Mouse (Mus musculus) kidney, embryonic 16.5 days (tissue): ENCODE data around the gene Elmo3. TPM values are rescaled to one million over a fixed set of nuclear protein-coding genes. Genes with fewer than 3 reads are reported as not detected.

ENCODE experiments used
- ATAC-seq: fragments of 200-750 bp; cut with Nextera tagmentation; 2 replicates; pipeline ENCODE4 v1.8.0; 2017; ENCODE audit warnings: moderate TSS enrichment; ENCODE audit not compliant: low FRiP score, low TSS enrichment
- H3K27ac ChIP-seq: fragments of 300-500 bp; sonication (generic); 2 replicates; pipeline ENCODE4 v1.5.1; 2014; ENCODE audit warnings: low read length
- H3K27me3 ChIP-seq: fragments of 300-500 bp; sonication (generic); 2 replicates; pipeline ENCODE4 v1.6.1; 2014; ENCODE audit warnings: low read length, control low read depth, mixed read lengths; ENCODE audit not compliant: insufficient read depth
- H3K36me3 ChIP-seq: fragments of 300-500 bp; sonication (generic); 2 replicates; pipeline ENCODE4 v1.6.1; 2014; ENCODE audit warnings: low read length, control low read depth, mixed read lengths; ENCODE audit not compliant: insufficient read depth
- H3K4me1 ChIP-seq: fragments of 300-500 bp; sonication (generic); 2 replicates; pipeline ENCODE4 v1.6.1; 2014; ENCODE audit warnings: low read length, control low read depth, mixed read lengths; ENCODE audit not compliant: insufficient read depth
- H3K4me2 ChIP-seq: fragments of 300-500 bp; sonication (generic); replicated peaks from 2 replicates; pipeline ENCODE4 v1.6.1; 2014; ENCODE audit warnings: low read depth, low read length
- H3K4me3 ChIP-seq: fragments of 300-500 bp; sonication (generic); 2 replicates; pipeline ENCODE4 v1.5.1; 2014; ENCODE audit warnings: mild to moderate bottlenecking, low read length
- H3K9ac ChIP-seq: fragments of 300-500 bp; sonication (generic); replicated peaks from 2 replicates; pipeline ENCODE4 v1.6.1; 2014; ENCODE audit warnings: low read length
- H3K9me3 ChIP-seq: fragments of 300-500 bp; sonication (generic); 2 replicates; pipeline ENCODE4 v1.6.1; 2016; ENCODE audit warnings: low read length, control low read depth
- WGBS: fragments of 180-500 bp; shearing (Covaris S2); extraction: QIAGEN DNeasy Blood & Tissue Kit; methylation state at CpG from one replicate; pipeline ENCODE4 v1.1.7; 2014; 5-methylcytosine and 5-hydroxymethylcytosine counted together
- polyA plus RNA-seq: library from polyadenylated mRNA; unstranded; fragments of >200 nt; fragmentation: Nextera tagmentation; extraction: Ambion mirVana; gene quantifications from 2 replicates; pipeline ENCODE4 v1.2.1, GENCODE M21; 2015

Elmo3 gene
- polyA plus RNA-seq, 1 experiment from 2014 or later = 13.9 TPM

DNA sequence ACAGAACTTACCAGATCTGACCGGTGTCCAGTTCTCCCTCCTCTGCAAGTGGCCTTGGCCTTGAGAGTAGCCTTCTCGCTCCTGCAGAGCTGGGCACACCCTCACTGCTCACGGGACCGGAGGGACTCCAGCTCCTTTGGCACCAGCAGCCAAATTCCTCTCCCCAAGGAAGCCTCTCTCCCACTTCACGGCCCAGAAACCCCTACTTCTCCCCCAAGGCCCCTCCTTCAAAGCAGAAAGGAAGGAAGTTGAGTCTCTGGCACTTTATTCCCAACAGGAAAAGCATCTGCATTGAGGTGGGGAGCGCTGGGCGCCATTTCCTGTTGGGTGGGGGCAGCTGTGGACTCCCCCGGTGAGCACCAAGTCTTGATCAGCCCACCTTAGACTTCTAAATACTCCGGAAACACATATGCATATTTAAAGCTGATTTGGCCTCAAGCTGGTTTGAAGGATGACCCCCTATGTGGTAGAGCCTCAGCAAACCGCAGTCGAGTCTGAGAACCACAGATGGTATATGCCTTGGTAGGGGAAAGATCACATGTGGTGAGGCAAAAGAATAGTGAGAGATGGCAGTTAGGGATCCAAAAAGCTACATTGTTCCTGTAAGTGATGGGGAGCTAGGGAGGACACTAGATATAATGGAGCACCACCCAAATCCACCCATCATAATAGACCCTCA, 9.4 kb upstream of the Elmo3 start, which contains the start of gene Exoc3l:
TSS of gene Exoc3l (minus strand) at position 207 of the 679 bp plus-strand sequence.
- Histone ChIP-seq H3K9me3 (no peaks in the 10 kb centered on the region), H3K27ac (peak within 1 kb of the TSS; percentile 66)
- WGBS = 56% methylated on average over 11 of the region's 11 CpGs

DNA sequence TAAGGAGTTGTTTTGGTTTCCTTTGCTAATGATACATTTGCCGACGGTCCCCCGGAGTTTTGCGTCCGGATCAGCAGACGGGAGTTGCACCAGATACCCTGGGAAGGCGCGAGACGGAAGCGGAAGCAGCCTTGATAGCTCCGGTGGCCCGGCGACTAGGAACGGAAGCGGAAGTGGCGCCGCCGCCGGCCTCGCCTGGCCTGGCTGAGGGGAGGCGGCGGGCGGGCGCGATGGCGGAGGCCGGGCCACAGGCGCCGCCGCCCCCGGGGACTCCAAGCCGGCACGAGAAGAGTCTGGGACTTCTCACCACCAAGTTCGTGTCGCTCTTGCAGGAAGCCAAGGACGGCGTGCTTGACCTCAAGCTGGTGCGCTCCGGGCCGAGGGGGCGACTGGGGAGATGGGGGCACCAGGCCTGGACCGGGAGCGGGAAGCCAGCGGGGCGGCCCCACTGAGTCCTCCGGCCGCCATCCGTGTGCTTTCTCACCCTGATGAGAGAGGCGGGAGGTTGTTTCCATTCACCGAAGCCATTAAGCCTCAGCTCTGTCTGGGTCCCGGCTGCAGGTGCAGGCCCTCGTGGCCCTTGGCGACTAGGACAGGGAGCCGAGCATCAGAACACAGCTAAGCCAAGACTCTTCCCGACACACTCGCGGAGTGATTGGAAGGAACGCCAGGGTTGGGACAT, 7.7 kb upstream of the Elmo3 start, which contains the start of gene E2f4:
TSS of gene E2f4 (plus strand) at position 153 of the 682 bp plus-strand sequence.
- Histone ChIP-seq H3K4me2 (peak within 1 kb of the TSS; percentile 97), H3K36me3 (peaks cover 34% of the 10 kb centered on the region), H3K9ac (peak within 1 kb of the TSS; percentile 88), H3K9me3 (no peaks in the 10 kb centered on the region), H3K4me1 (peaks cover 19% of the 10 kb centered on the region), H3K4me3 (peak within 1 kb of the TSS; percentile 97), H3K27ac (peak within 1 kb of the TSS; percentile 66), H3K27me3 (no peaks in the 10 kb centered on the region)
- peak; percentile 89 for ATAC-seq
- under 1% methylated on average over 55 of the region's 58 CpGs for WGBS

More for the DNA sequence above, 9.4 kb upstream of the Elmo3 start, which contains the start of gene Exoc3l:
- Histone ChIP-seq H3K36me3 (peaks cover 18% of the 10 kb centered on the region), H3K9ac (peak within 1 kb of the TSS; percentile 24; the same call in 1 of the 2 replicates), H3K4me1 (peaks cover 19% of the 10 kb centered on the region), H3K4me3 (peak within 1 kb of the TSS; percentile 97), H3K27me3 (no peaks in the 10 kb centered on the region), H3K4me2 (peak within 1 kb of the TSS; percentile 97)
- ATAC-seq = no peak

DNA sequence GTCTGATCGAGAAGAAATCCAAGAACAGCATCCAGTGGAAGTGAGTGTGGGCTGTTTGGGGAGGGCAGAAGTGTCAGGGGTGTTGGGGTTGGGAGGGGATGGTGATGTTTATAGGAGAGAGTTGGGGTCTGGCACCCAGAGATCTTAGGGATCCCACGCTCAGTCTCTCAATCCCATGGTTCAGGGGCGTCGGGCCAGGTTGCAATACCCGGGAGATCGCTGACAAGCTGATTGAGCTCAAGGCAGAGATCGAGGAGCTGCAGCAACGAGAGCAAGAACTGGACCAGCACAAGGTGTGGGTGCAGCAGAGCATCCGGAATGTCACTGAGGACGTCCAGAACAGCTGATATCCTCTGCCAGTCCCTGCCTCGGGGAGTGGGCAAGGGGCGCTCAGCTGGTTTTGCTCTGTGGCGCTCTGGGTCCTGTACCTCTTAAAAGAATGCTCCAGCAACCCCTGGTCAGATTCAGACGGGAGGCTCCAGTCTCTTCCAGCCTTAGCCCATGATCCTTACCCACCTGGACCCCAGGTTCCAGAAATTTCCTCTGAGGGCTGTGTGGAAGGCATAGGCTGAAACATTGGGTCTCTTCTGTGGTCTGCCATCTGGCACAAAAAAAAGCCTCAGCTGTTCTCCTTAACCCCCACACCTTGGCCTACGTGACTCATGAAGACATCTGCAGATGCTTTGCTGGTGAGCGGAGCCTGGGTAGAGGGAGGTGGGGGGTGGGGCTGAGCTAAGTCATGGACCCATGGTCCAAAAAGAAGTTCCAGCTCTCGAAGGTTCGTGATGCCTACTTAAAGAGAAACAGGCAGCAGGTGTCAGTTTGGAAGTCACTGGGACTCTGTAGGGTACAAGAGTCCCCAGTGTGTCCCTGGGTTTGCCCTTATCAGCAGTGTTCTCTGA, 6.8 kb upstream of the Elmo3 start:
- H3K9ac ChIP-seq = peak overlapping the region; percentile 88
- H3K4me3 ChIP-seq = peak overlapping the region; percentile 97
- peaks cover 41% of the 10 kb centered on the region for H3K36me3 ChIP-seq
- H3K4me2 ChIP-seq = peak overlapping the region; percentile 97
- H3K27me3 ChIP-seq = no peaks in the 10 kb centered on the region
- no peak for ATAC-seq
- no peaks in the 10 kb centered on the region for H3K9me3 ChIP-seq
- no peak overlapping the region; the same call in 1 of the 2 replicates for H3K27ac ChIP-seq
- H3K4me1 ChIP-seq = peaks cover 19% of the 10 kb centered on the region
- 52% methylated on average over 18 of the region's 18 CpGs for WGBS

DNA sequence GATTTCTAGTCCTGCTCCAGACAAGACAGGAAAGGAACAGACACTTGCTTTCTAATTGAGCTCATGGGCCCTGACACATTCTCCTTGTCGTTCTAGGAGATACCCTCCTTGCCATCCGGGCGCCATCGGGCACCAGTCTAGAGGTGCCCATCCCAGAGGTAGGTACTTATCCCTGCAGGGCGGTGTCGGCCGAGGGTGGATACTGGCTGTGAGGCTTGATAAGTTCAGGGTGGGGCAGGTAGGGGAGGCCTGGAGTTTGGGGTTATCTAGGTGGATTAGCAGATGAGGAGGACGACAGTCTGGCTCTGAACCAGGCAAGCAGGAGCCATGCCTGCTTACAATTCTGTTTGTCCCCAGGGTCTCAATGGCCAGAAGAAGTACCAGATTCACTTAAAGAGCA, 5.4 kb upstream of the Elmo3 start:
- ATAC-seq = no peak
- 95% methylated on average over 8 of the region's 8 CpGs for WGBS
- Histone ChIP-seq H3K9ac (no peak overlapping the region), H3K27ac (no peak overlapping the region), H3K4me3 (no peak overlapping the region), H3K27me3 (no peaks in the 10 kb centered on the region), H3K4me2 (no peak overlapping the region), H3K4me1 (peaks cover 27% of the 10 kb centered on the region), H3K36me3 (peaks cover 51% of the 10 kb centered on the region), H3K9me3 (no peaks in the 10 kb centered on the region)

DNA sequence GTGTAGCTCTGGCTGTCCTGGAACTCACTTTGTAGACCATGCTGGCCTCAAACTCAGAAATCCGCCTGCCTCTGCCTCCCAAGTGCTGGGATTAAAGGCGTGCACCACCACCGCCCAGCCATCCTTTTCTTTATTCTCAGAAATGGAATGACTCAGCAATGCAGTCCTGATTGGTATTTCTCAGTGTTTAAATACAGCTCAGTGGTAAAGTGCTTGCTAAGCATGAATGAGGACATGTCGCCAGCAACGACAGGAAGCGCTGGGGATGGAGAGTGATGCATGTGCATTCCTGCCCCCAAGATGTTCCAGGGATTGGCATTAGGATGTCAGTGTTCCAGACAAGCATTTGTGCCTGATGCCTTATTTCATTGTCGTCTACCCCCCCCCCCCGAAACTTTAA, 2.0 kb upstream of the Elmo3 start:
- H3K27ac ChIP-seq = no peak overlapping the region
- H3K4me2 ChIP-seq = no peak overlapping the region
- H3K4me3 ChIP-seq = no peak overlapping the region
- no peaks in the 10 kb centered on the region for H3K9me3 ChIP-seq
- WGBS = 86% methylated on average over 8 of the region's 8 CpGs
- no peak overlapping the region for H3K9ac ChIP-seq
- H3K4me1 ChIP-seq = peaks cover 32% of the 10 kb centered on the region
- no peak for ATAC-seq
- no peaks in the 10 kb centered on the region for H3K27me3 ChIP-seq
- peaks cover 71% of the 10 kb centered on the region for H3K36me3 ChIP-seq

DNA sequence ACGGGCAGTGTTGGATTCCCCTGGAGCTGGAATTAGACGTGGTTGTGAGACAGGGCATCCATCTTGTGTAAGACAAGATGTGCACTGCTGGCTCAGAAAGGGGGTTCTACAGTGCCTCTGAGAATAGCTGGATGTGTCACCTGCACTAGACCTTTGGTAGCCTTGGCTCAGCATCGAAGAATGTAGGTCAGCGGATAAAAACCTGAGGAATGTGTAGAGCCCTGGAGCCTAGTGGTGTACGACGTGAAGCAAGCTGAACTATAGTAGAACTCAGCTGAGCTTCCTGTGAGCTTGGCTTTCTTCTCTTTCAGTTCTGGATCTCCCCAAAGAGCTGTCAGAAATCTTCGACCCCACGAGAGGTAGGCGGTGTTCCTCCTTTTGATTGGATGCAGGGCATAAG, 1.5 kb upstream of the Elmo3 start:
- no peak overlapping the region for H3K9ac ChIP-seq
- no peak for ATAC-seq
- no peak overlapping the region for H3K4me2 ChIP-seq
- H3K4me1 ChIP-seq = peaks cover 27% of the 10 kb centered on the region
- H3K4me3 ChIP-seq = no peak overlapping the region
- H3K36me3 ChIP-seq = peaks cover 74% of the 10 kb centered on the region
- 80% methylated on average over 9 of the region's 9 CpGs for WGBS
- H3K27me3 ChIP-seq = no peaks in the 10 kb centered on the region
- H3K9me3 ChIP-seq = no peaks in the 10 kb centered on the region
- no peak overlapping the region for H3K27ac ChIP-seq

DNA sequence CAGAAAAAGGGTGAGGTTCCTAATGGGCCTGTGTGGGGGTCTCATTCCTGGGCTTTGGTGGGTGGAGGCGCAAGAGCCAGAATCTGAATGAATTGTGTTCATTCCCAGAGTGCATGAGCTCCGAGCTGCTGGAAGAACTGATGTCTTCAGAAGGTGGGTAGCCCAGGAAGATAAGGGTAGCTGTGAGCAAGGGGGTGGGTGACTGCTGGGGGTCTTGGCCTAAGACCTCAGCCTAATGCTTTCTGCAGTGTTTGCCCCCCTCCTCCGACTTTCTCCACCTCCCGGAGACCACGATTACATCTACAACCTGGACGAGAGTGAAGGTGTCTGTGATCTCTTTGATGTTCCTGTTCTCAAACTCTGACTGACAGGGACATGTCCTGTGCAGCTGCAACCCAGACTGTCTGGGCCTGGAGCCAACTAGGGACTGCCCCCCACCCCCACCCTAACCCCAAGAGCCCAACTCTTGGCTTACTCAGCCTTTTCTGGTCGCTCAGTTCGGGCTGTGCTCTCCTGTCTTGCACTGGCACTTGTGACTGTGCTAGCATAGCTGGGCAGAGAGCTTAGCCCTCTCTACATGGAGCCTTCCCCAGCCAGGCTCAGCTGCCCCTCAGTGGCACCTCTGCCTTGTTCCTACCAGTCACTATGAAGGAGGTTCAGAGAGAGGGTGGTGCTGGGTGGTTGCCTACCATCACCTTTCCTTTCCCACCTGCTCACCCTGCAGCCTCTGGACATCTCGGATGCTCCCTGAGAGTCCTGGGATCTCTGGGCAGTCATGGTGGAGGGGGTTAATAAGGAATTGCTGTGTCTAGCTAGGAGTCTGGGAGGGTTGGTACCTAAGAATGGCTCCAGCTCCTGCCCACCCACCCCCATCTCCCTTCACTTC, 833 bp upstream of the Elmo3 start:
- no peak for ATAC-seq
- Histone ChIP-seq H3K27me3 (no peaks in the 10 kb centered on the region), H3K36me3 (peaks cover 77% of the 10 kb centered on the region), H3K9ac (no peak overlapping the region), H3K9me3 (no peaks in the 10 kb centered on the region), H3K27ac (peak overlapping the region; percentile 55), H3K4me2 (no peak overlapping the region), H3K4me1 (peaks cover 24% of the 10 kb centered on the region), H3K4me3 (no peak overlapping the region)
- WGBS = 64% methylated on average over 9 of the region's 9 CpGs

DNA sequence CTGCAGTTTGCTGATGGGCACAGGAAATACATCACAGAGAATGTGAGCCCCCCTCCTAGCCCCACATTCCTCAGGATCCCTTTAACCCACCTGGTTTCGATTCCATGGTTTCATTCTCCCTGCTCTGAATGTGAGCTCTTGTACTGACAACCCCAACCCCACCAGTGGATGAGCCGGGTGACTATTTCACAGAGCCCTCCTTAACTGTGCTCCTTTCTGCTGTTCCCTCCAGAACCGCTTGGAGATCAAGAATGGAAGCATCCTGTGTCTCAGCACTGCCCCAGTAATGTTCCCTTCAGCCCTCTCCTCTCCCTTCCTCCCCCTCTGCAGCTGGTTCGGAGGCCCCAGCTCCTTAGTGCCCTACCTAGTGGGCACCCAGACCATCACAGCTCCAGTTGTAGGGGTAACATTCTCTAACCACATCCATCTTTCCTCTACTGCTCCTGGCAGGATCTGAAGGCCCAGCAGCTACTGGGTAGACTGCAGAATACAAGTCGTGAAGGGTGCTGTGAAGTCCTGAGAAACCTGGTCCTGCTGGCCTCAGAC, 818 bp downstream of the Elmo3 start:
- H3K4me2 ChIP-seq = peak overlapping the region; percentile 63
- peak overlapping the region; percentile 44 for H3K4me3 ChIP-seq
- H3K27ac ChIP-seq = peak overlapping the region; percentile 32; the same call in 1 of the 2 replicates
- peaks cover 66% of the 10 kb centered on the region for H3K36me3 ChIP-seq
- H3K9me3 ChIP-seq = no peaks in the 10 kb centered on the region
- WGBS = 52% methylated on average over 5 of the region's 5 CpGs
- H3K27me3 ChIP-seq = no peaks in the 10 kb centered on the region
- H3K4me1 ChIP-seq = peaks cover 24% of the 10 kb centered on the region
- ATAC-seq = peak; percentile 28
- peak overlapping the region; percentile 65 for H3K9ac ChIP-seq
